Mouse (Mus musculus): ENCODE measurements at regions not wholly inside any gene's neighbourhood (a gene's known extent, or its start where the extent isn't known, plus 50 kb on each side); places are given as distances from the start of the nearest gene placed in this dataset.

GRCm38 (mm10) chr2:19086621-19087020, 88.5 kb downstream of the 4930426L09Rik start:
- H3K27ac ChIP-seq = no peak overlapping the region
- H3K36me3 ChIP-seq (ENCODE audit: insufficient read depth, low read length) = no peaks in the 10 kb centered on the region
- H3K27me3 ChIP-seq (ENCODE audit: insufficient read depth, low read length) = no peaks in the 10 kb centered on the region
- no peak overlapping the region for H3K9ac ChIP-seq (ENCODE audit: low read depth, low read length)
- no peak for ATAC-seq (replicated peaks; ENCODE audit: low FRiP score, low read depth)
- no peak for TF ChIP-seq CTCF (IDR thresholded peaks at IDR 0.05; ENCODE audit: low read depth)
- 82% methylated on average over 6 of the region's 6 CpGs for WGBS
- H3K4me3 ChIP-seq (replicated peaks; ENCODE audit: low read depth, low read length) = no peak overlapping the region
- DNase-seq (ENCODE audit: low spot score) = no peak
- H3K4me2 ChIP-seq (ENCODE audit: low read length) = no peak overlapping the region
- no peaks in the 10 kb centered on the region for H3K9me3 ChIP-seq (replicated peaks; ENCODE audit: low read length)
- no peaks in the 10 kb centered on the region for H3K4me1 ChIP-seq (replicated peaks; ENCODE audit: insufficient read depth, low read length)

GRCm38 (mm10) chr2:19099384-19099783, 99.7 kb upstream of the Armc3 start:
- Histone ChIP-seq H3K4me1 (replicated peaks; ENCODE audit: insufficient read depth, low read length) (no peaks in the 10 kb centered on the region), H3K36me3 (ENCODE audit: insufficient read depth, low read length) (no peaks in the 10 kb centered on the region), H3K4me2 (ENCODE audit: low read length) (no peak overlapping the region), H3K9ac (ENCODE audit: low read depth, low read length) (no peak overlapping the region), H3K4me3 (replicated peaks; ENCODE audit: low read depth, low read length) (no peak overlapping the region), H3K9me3 (replicated peaks; ENCODE audit: low read length) (no peaks in the 10 kb centered on the region), H3K27ac (no peak overlapping the region), H3K27me3 (ENCODE audit: insufficient read depth, low read length) (no peaks in the 10 kb centered on the region)
- no peak for TF ChIP-seq CTCF (IDR thresholded peaks at IDR 0.05; ENCODE audit: low read depth)
- DNase-seq (ENCODE audit: low spot score) (no peak), ATAC-seq (replicated peaks; ENCODE audit: low FRiP score, low read depth) (no peak)
- 85% methylated on average over 2 of the region's 2 CpGs for WGBS

- no peak for TF ChIP-seq CTCF (IDR thresholded peaks at IDR 0.05; ENCODE audit: low read depth)
Observed at GRCm38 (mm10) chr2:19108753-19109152, 90.3 kb upstream of the Armc3 start.

GRCm38 (mm10) chr2:19119871-19120270, 79.2 kb upstream of the Armc3 start:
- no peaks in the 10 kb centered on the region for H3K27me3 ChIP-seq (ENCODE audit: insufficient read depth, low read length)
- H3K9me3 ChIP-seq (replicated peaks; ENCODE audit: low read length) = no peaks in the 10 kb centered on the region
- H3K27ac ChIP-seq = no peak overlapping the region
- no peak overlapping the region for H3K4me2 ChIP-seq (ENCODE audit: low read length)
- no peak for TF ChIP-seq CTCF (IDR thresholded peaks at IDR 0.05; ENCODE audit: low read depth)
- H3K9ac ChIP-seq (ENCODE audit: low read depth, low read length) = no peak overlapping the region
- no peaks in the 10 kb centered on the region for H3K4me1 ChIP-seq (replicated peaks; ENCODE audit: insufficient read depth, low read length)
- 95% methylated on average over 1 of the region's 1 CpGs for WGBS
- no peak overlapping the region for H3K4me3 ChIP-seq (replicated peaks; ENCODE audit: low read depth, low read length)
- H3K36me3 ChIP-seq (ENCODE audit: insufficient read depth, low read length) = no peaks in the 10 kb centered on the region
- ATAC-seq (replicated peaks; ENCODE audit: low FRiP score, low read depth) = no peak
- no peak for DNase-seq (ENCODE audit: low spot score)

More at GRCm38 (mm10) chr2:19108753-19109152, 90.3 kb upstream of the Armc3 start:
- Histone ChIP-seq H3K4me1 (replicated peaks; ENCODE audit: insufficient read depth, low read length) (no peaks in the 10 kb centered on the region), H3K36me3 (ENCODE audit: insufficient read depth, low read length) (no peaks in the 10 kb centered on the region), H3K4me3 (replicated peaks; ENCODE audit: low read depth, low read length) (no peak overlapping the region), H3K9me3 (replicated peaks; ENCODE audit: low read length) (no peaks in the 10 kb centered on the region), H3K27ac (no peak overlapping the region), H3K4me2 (ENCODE audit: low read length) (no peak overlapping the region), H3K9ac (ENCODE audit: low read depth, low read length) (no peak overlapping the region), H3K27me3 (ENCODE audit: insufficient read depth, low read length) (no peaks in the 10 kb centered on the region)
- ATAC-seq (replicated peaks; ENCODE audit: low FRiP score, low read depth) (no peak), DNase-seq (ENCODE audit: low spot score) (no peak)

GRCm38 (mm10) chr2:19132864-19133263, 66.2 kb upstream of the Armc3 start:
- H3K4me2 ChIP-seq (ENCODE audit: low read length) = no peak overlapping the region
- no peak overlapping the region for H3K9ac ChIP-seq (ENCODE audit: low read depth, low read length)
- ATAC-seq (replicated peaks; ENCODE audit: low FRiP score, low read depth) = no peak
- DNase-seq (ENCODE audit: low spot score) = no peak
- no peaks in the 10 kb centered on the region for H3K36me3 ChIP-seq (ENCODE audit: insufficient read depth, low read length)
- H3K27me3 ChIP-seq (ENCODE audit: insufficient read depth, low read length) = no peaks in the 10 kb centered on the region
- no peaks in the 10 kb centered on the region for H3K9me3 ChIP-seq (replicated peaks; ENCODE audit: low read length)
- H3K4me1 ChIP-seq (replicated peaks; ENCODE audit: insufficient read depth, low read length) = no peaks in the 10 kb centered on the region
- no peak overlapping the region for H3K27ac ChIP-seq
- 74% methylated on average over 6 of the region's 6 CpGs for WGBS
- no peak for TF ChIP-seq CTCF (IDR thresholded peaks at IDR 0.05; ENCODE audit: low read depth)
- no peak overlapping the region for H3K4me3 ChIP-seq (replicated peaks; ENCODE audit: low read depth, low read length)

GRCm38 (mm10) chr2:19142586-19142985, 56.5 kb upstream of the Armc3 start:
- no peak overlapping the region for H3K27ac ChIP-seq
- H3K4me1 ChIP-seq (replicated peaks; ENCODE audit: insufficient read depth, low read length) = 0 out of 2 replicates have a peak, but pooled peaks cover 5% of the 10 kb centered on the region
- no peak overlapping the region for H3K4me2 ChIP-seq (ENCODE audit: low read length)
- no peaks in the 10 kb centered on the region for H3K36me3 ChIP-seq (ENCODE audit: insufficient read depth, low read length)
- no peak overlapping the region for H3K4me3 ChIP-seq (replicated peaks; ENCODE audit: low read depth, low read length)
- TF ChIP-seq CTCF (IDR thresholded peaks at IDR 0.05; ENCODE audit: low read depth) = no peak
- H3K9me3 ChIP-seq (replicated peaks; ENCODE audit: low read length) = no peaks in the 10 kb centered on the region
- ATAC-seq (replicated peaks; ENCODE audit: low FRiP score, low read depth) = no peak
- peak; percentile 54 for DNase-seq (ENCODE audit: low spot score)
- no peaks in the 10 kb centered on the region for H3K27me3 ChIP-seq (ENCODE audit: insufficient read depth, low read length)
- no peak overlapping the region for H3K9ac ChIP-seq (ENCODE audit: low read depth, low read length)
- 12% methylated on average over 2 of the region's 2 CpGs for WGBS

GRCm38 (mm10) chr2:19145412-19145811, 53.7 kb upstream of the Armc3 start:
- peak overlapping the region; percentile 36 for H3K27ac ChIP-seq
- H3K4me1 ChIP-seq (replicated peaks; ENCODE audit: insufficient read depth, low read length) = peaks cover 5% of the 10 kb centered on the region; the same call in 1 of the 2 replicates
- no peaks in the 10 kb centered on the region for H3K36me3 ChIP-seq (ENCODE audit: insufficient read depth, low read length)
- H3K9me3 ChIP-seq (replicated peaks; ENCODE audit: low read length) = no peaks in the 10 kb centered on the region
- no peak overlapping the region for H3K9ac ChIP-seq (ENCODE audit: low read depth, low read length)
- TF ChIP-seq CTCF (IDR thresholded peaks at IDR 0.05; ENCODE audit: low read depth) = no peak
- 74% methylated on average over 3 of the region's 3 CpGs for WGBS
- H3K4me3 ChIP-seq (replicated peaks; ENCODE audit: low read depth, low read length) = no peak overlapping the region
- H3K27me3 ChIP-seq (ENCODE audit: insufficient read depth, low read length) = no peaks in the 10 kb centered on the region
- DNase-seq (ENCODE audit: low spot score) (no peak), ATAC-seq (replicated peaks; ENCODE audit: low FRiP score, low read depth) (no peak)
- no peak overlapping the region for H3K4me2 ChIP-seq (ENCODE audit: low read length)

Data from kidney, postnatal 0 days (tissue).